Comparison of ENCODE assay signal across 17 mouse cellular contexts in the genomic region with DNA sequence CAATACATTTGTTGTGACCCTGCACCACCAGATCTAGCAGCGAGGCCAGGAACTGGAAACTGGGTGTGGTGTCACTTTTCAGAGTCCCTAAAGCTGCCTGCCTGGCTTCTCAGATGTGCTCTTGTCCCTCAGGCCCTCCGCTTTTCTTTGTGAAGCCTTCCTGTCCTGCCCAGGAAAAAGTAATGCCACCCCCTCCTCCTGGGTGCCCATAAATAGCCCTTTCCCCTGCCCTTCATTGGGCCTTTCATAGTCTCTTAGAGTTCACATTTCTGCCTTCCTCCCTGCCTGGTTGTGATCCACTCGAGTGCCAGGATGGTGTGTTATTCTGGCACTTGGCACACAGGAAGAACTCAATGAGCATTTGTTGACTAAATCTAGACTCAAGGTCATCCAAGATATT. TPM values are rescaled to one million over a fixed set of nuclear protein-coding genes. Genes with fewer than 3 reads are reported as not detected.
DNase-seq lines count a peak whose midpoint lies in the region; ATAC-seq and TF ChIP-seq lines count a peak whose summit lies in the region.
"Had no signal": no experiment of that assay in that cellular context is flagged by ENCODE, and none has a peak within 500 bp of the region (broad histone marks: within the 10 kb centered on the region; RNA-seq: fewer than 3 reads in every experiment).

No protein-coding gene starts in this region.

- no peaks in the 10 kb centered on the region for H3K9me3 ChIP-seq in heart, embryonic 12.5 days (replicated peaks)
- H3K9me3 ChIP-seq: embryonic facial prominence, embryonic 12.5 days; hindbrain, embryonic 10.5 days; midbrain, embryonic 10.5 days had no signal

- peak overlapping the region; percentile 2 for H3K27ac ChIP-seq in kidney, adult 2 months (ENCODE audit: insufficient read depth, low read depth, low read length)
- H3K27ac ChIP-seq in heart, embryonic 12.5 days (ENCODE audit: poor library complexity, severe bottlenecking): peak overlapping the region; percentile 18; the same call in 1 of the 2 replicates
- H3K27ac ChIP-seq: embryonic facial prominence, embryonic 12.5 days; hindbrain, embryonic 10.5 days; liver, embryonic 14.5 days; midbrain, embryonic 10.5 days had no signal

- H3K4me2 ChIP-seq in heart, embryonic 12.5 days: no peak overlapping the region
- H3K4me2 ChIP-seq: embryonic facial prominence, embryonic 12.5 days had no signal

- H3K9ac ChIP-seq in heart, embryonic 12.5 days: no peak overlapping the region
- H3K9ac ChIP-seq: embryonic facial prominence, embryonic 12.5 days; liver, embryonic 14.5 days had no signal

- no peaks in the 10 kb centered on the region for H3K36me3 ChIP-seq in kidney, adult 2 months (ENCODE audit: control insufficient read depth, insufficient read depth, low read length)
- no peaks in the 10 kb centered on the region for H3K36me3 ChIP-seq in heart, embryonic 12.5 days
- H3K36me3 ChIP-seq: embryonic facial prominence, embryonic 12.5 days had no signal

- no peak for TF ChIP-seq CTCF in kidney, adult 2 months (conservative IDR thresholded peaks at IDR 0.05; ENCODE audit: insufficient read depth, insufficient read length, low read depth, low read length)

- no peaks in the 10 kb centered on the region for H3K27me3 ChIP-seq in kidney, adult 2 months (replicated peaks; ENCODE audit: control insufficient read depth, insufficient read depth, low read length)
- no peaks in the 10 kb centered on the region for H3K27me3 ChIP-seq in heart, embryonic 12.5 days (replicated peaks)
- H3K27me3 ChIP-seq: embryonic facial prominence, embryonic 12.5 days had no signal

- H3K4me1 ChIP-seq in kidney, adult 2 months (ENCODE audit: control insufficient read depth, insufficient read depth, low read length): peaks cover 56% of the 10 kb centered on the region
- H3K4me1 ChIP-seq in heart, embryonic 12.5 days (replicated peaks): peaks cover 31% of the 10 kb centered on the region

- no peak for ATAC-seq in heart, embryonic 12.5 days (ENCODE audit: insufficient number of reproducible peaks, low FRiP score)
- ATAC-seq: inflammation-experienced regulatory T-cells, adult 6 months had no signal

- TF ChIP-seq POLR2A in kidney, adult 2 months (IDR thresholded peaks at IDR 0.05; ENCODE audit: low read depth, low read length): no peak

- peak; percentile 58 for DNase-seq in gastrocnemius, adult 18-20 months (ENCODE audit: low spot score)
- DNase-seq in gastrocnemius, postnatal 14 days: no peak
- DNase-seq in kidney, adult 2 months: peak; percentile 62
- DNase-seq in kidney, postnatal 4 days: no peak
- DNase-seq in adrenal gland, postnatal 14 days: peak; percentile 35
- no peak for DNase-seq in right cerebral cortex, postnatal 14 days
- DNase-seq in right cerebral cortex, postnatal 4 days: no peak
- DNase-seq: cerebellum, adult 11 months; cerebellum, postnatal 25 days; lung, postnatal 14 days; thymus, postnatal 25 days had no signal

- WGBS in kidney, adult 2 months: 34% methylated on average over 3 of the region's 3 CpGs
- 46% methylated on average over 3 of the region's 3 CpGs for WGBS in heart, embryonic 12.5 days

- intact Hi-C loops in gastrocnemius, postnatal 14 days (cut with DNase I; ENCODE audit: low total_unique reads): no loop called here

- H3K4me3 ChIP-seq in kidney, adult 2 months (ENCODE audit: insufficient read depth, low read depth, low read length): no peak overlapping the region
- no peak overlapping the region for H3K4me3 ChIP-seq in heart, embryonic 12.5 days
- H3K4me3 ChIP-seq: embryonic facial prominence, embryonic 12.5 days; hindbrain, embryonic 10.5 days; midbrain, embryonic 10.5 days had no signal

RNA-seq across cellular contexts. Expression of a gene that starts 16.5 kb away (rescaled TPM):
- total RNA-seq in gastrocnemius, adult 18-20 months (2021): 10 to 100 TPM; 53.6 to 74.0 TPM
- 10 to 100 TPM; 19.3 to 20.1 TPM for total RNA-seq in gastrocnemius, postnatal 14 days (2021)
- 54.2 and 64.9 TPM in 2 replicates for polyA plus RNA-seq in kidney, adult 2 months (2012; rRNA removed)
- 31.4 and 36.7 TPM in 2 replicates for total RNA-seq in adrenal gland, postnatal 14 days (2021)
- 3.2 and 3.3 TPM in 2 replicates for polyA plus RNA-seq in heart, embryonic 12.5 days (2016; fragmentation: Nextera tagmentation; extraction: Ambion mirVana)

Comparison
In these comparisons a context has a peak if more than half of its experiments do, and no peak if none do; other contexts are left out.
1. DNase-seq: peak in gastrocnemius, adult 18-20 months (single experiment), kidney, adult 2 months (single experiment) and adrenal gland, postnatal 14 days (single experiment); none in gastrocnemius, postnatal 14 days (single experiment), kidney, postnatal 4 days (0 of 2), right cerebral cortex, postnatal 14 days (single experiment) and right cerebral cortex, postnatal 4 days (single experiment).